Mouse (Mus musculus): Measurements from ENCODE around the gene Tpcn2.

Gene Tpcn2

GRCm38 (mm10) chr7:145154066-145154465 lies 129.7 kb downstream of the Tpcn2 start:
- DNase-seq (ENCODE audit: low read depth): no peak

- DNase-seq (ENCODE audit: low read depth): no peak
Observed at GRCm38 (mm10) chr7:145151845-145152244, 132.0 kb downstream of the Tpcn2 start.

- no peak for DNase-seq (ENCODE audit: low read depth)
Observed at GRCm38 (mm10) chr7:145148902-145149301, 134.9 kb downstream of the Tpcn2 start.

GRCm38 (mm10) chr7:145147973-145148698 lies 135.7 kb downstream of the Tpcn2 start:
- DNase-seq (ENCODE audit: low read depth): no peak

- DNase-seq (ENCODE audit: low read depth): no peak
Observed at GRCm38 (mm10) chr7:145146252-145146930, 137.4 kb downstream of the Tpcn2 start.

GRCm38 (mm10) chr7:145143502-145144070 lies 140.2 kb downstream of the Tpcn2 start:
- no peak for DNase-seq (ENCODE audit: low read depth)

GRCm38 (mm10) chr7:145140656-145141055 lies 143.2 kb downstream of the Tpcn2 start:
- DNase-seq (ENCODE audit: low read depth): no peak

GRCm38 (mm10) chr7:145139576-145139975 lies 144.2 kb downstream of the Tpcn2 start:
- no peak for DNase-seq (ENCODE audit: low read depth)

GRCm38 (mm10) chr7:145139100-145139499 lies 144.7 kb downstream of the Tpcn2 start:
- no peak for DNase-seq (ENCODE audit: low read depth)

- DNase-seq (ENCODE audit: low read depth): no peak
Observed at GRCm38 (mm10) chr7:145137871-145138270, 145.9 kb downstream of the Tpcn2 start.

GRCm38 (mm10) chr7:145136831-145137230 lies 147.0 kb downstream of the Tpcn2 start:
- no peak for DNase-seq (ENCODE audit: low read depth)

Data from c-Kit-positive CD71-positive TER-119-negative erythroid progenitor cells, embryonic 14.5 days (primary cell).